Mouse (Mus musculus): ENCODE data around the gene Meis2.

DNA sequence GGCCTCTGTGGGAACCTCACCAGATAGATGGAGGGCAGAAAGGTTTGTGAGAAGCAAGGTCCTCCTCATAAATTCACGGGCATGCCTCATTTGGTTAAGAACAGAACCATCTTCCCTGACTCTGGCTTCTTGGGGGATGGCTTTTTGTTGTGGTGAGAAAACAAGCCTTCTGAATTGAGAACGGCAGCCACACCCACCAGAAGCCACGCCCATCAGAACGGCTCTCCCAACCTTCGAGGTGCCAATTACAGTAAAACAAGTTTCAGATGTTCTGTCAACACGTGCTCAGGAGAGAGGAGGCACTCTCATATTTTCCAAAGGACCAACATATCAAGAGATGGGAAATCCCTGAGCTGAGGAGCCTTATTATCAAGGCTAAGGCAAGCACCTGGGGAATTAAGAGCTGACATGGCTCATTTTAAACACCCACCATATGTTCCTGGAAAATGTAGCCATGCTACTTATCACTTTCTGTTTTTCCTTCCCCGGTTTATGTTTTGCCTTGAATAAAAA lies 117.9 kb downstream of the Meis2 start:
- TF ChIP-seq CTCF (conservative IDR thresholded peaks at IDR 0.05; ENCODE audit: low read length) (no peak), POU5F1 (IDR thresholded peaks at IDR 0.05; ENCODE audit: borderline replicate concordance, low read length) (no peak)
